Mouse (Mus musculus) liver, embryonic 13.5 days (tissue): Measurements from ENCODE around the gene Ofcc1. TPM values are rescaled to one million over a fixed set of nuclear protein-coding genes. Genes with fewer than 3 reads are reported as not detected.

Source experiments
- ATAC-seq: fragments of 200-750 bp; cut with Nextera tagmentation; 2 replicates; pipeline ENCODE4 v1.8.0; 2017; ENCODE audit warnings: low read depth, mild to moderate bottlenecking, moderate number of reproducible peaks, moderate library complexity
- DNase-seq: peaks from one replicate; pipeline ENCODE4 v3.0.0; 2022
- H3K27ac ChIP-seq: fragments of 300-500 bp; sonication (generic); 2 replicates; pipeline ENCODE4 v1.5.1; 2015; ENCODE audit warnings: moderate library complexity, mild to moderate bottlenecking, inconsistent platforms
- H3K27me3 ChIP-seq: fragments of 300-500 bp; sonication (generic); 2 replicates; pipeline ENCODE4 v1.6.1; 2015; ENCODE audit warnings: mild to moderate bottlenecking, inconsistent platforms
- H3K36me3 ChIP-seq: fragments of 300-500 bp; sonication (generic); 2 replicates; pipeline ENCODE4 v1.6.1; 2015; ENCODE audit warnings: mild to moderate bottlenecking, inconsistent platforms
- H3K4me1 ChIP-seq: fragments of 300-500 bp; sonication (generic); replicated peaks from 2 replicates; pipeline ENCODE4 v1.6.1; 2015; ENCODE audit warnings: inconsistent platforms
- H3K4me2 ChIP-seq: fragments of 300-500 bp; sonication (generic); 2 replicates; pipeline ENCODE4 v1.6.1; 2015; ENCODE audit warnings: inconsistent platforms, mild to moderate bottlenecking, moderate library complexity
- H3K4me3 ChIP-seq: fragments of 300-500 bp; sonication (generic); replicated peaks from 2 replicates; pipeline ENCODE4 v1.5.1; 2015; ENCODE audit warnings: mild to moderate bottlenecking, inconsistent platforms
- H3K9ac ChIP-seq: fragments of 300-500 bp; sonication (generic); 2 replicates; pipeline ENCODE4 v1.6.1; 2015; ENCODE audit warnings: mild to moderate bottlenecking, inconsistent platforms
- H3K9me3 ChIP-seq: fragments of 300-500 bp; sonication (generic); replicated peaks from 2 replicates; pipeline ENCODE4 v1.6.1; 2016; ENCODE audit warnings: inconsistent platforms
- WGBS: fragments of 180-500 bp; shearing (Covaris S2); methylation state at CpG from one replicate; pipeline ENCODE4 v1.1.7; 2015; ENCODE audit not compliant: insufficient replicate concordance; 5-methylcytosine and 5-hydroxymethylcytosine counted together
- polyA plus RNA-seq: library from polyadenylated mRNA; unstranded; fragments of >200 nt; fragmentation: Nextera tagmentation; extraction: Ambion mirVana; gene quantifications from 2 replicates; pipeline ENCODE4 v1.2.1, GENCODE M21; 2015

The Ofcc1 gene
- polyA plus RNA-seq, 1 experiment from 2014 or later: not detected

- DNase-seq (no peak), ATAC-seq (no peak)
- Histone ChIP-seq H3K9ac (no peak overlapping the region), H3K4me1 (no peaks in the 10 kb centered on the region), H3K36me3 (no peaks in the 10 kb centered on the region), H3K4me2 (no peak overlapping the region), H3K27me3 (no peaks in the 10 kb centered on the region), H3K9me3 (no peaks in the 10 kb centered on the region), H3K27ac (no peak overlapping the region), H3K4me3 (no peak overlapping the region)
- WGBS: 61% methylated on average over 3 of the region's 3 CpGs
Observed at GRCm38 (mm10) chr13:40236356-40236755, 124.9 kb downstream of the Ofcc1 start.

GRCm38 (mm10) chr13:40208314-40208713 is 152.9 kb downstream of the Ofcc1 start:
- Histone ChIP-seq H3K27ac (no peak overlapping the region), H3K36me3 (no peaks in the 10 kb centered on the region), H3K9ac (no peak overlapping the region), H3K4me1 (no peaks in the 10 kb centered on the region), H3K9me3 (no peaks in the 10 kb centered on the region), H3K4me3 (no peak overlapping the region), H3K27me3 (no peaks in the 10 kb centered on the region), H3K4me2 (no peak overlapping the region)
- WGBS: 69% methylated on average over 9 of the region's 9 CpGs
- no peak for ATAC-seq
- DNase-seq: no peak

- no peak overlapping the region for H3K4me3 ChIP-seq
- H3K9me3 ChIP-seq: no peaks in the 10 kb centered on the region
- WGBS: 64% methylated on average over 3 of the region's 3 CpGs
- H3K36me3 ChIP-seq: no peaks in the 10 kb centered on the region
- H3K4me1 ChIP-seq: no peaks in the 10 kb centered on the region
- H3K27me3 ChIP-seq: no peaks in the 10 kb centered on the region
- no peak overlapping the region for H3K4me2 ChIP-seq
- H3K27ac ChIP-seq: no peak overlapping the region
- ATAC-seq: no peak
- H3K9ac ChIP-seq: no peak overlapping the region
- no peak for DNase-seq
Observed at GRCm38 (mm10) chr13:40181786-40182185, 179.5 kb downstream of the Ofcc1 start.

GRCm38 (mm10) chr13:40171775-40172174 is 189.5 kb downstream of the Ofcc1 start:
- DNase-seq: no peak
- Histone ChIP-seq H3K36me3 (no peaks in the 10 kb centered on the region), H3K9ac (no peak overlapping the region)

GRCm38 (mm10) chr13:40167871-40168270 is 193.4 kb downstream of the Ofcc1 start:
- H3K27me3 ChIP-seq: no peaks in the 10 kb centered on the region
- no peak overlapping the region for H3K4me2 ChIP-seq
- ATAC-seq (no peak), DNase-seq (no peak)
- H3K9me3 ChIP-seq: no peaks in the 10 kb centered on the region
- no peaks in the 10 kb centered on the region for H3K36me3 ChIP-seq
- no peak overlapping the region for H3K4me3 ChIP-seq
- H3K9ac ChIP-seq: no peak overlapping the region
- H3K27ac ChIP-seq: no peak overlapping the region
- no peaks in the 10 kb centered on the region for H3K4me1 ChIP-seq
- WGBS: 27% methylated on average over 7 of the region's 7 CpGs

More at GRCm38 (mm10) chr13:40171775-40172174, 189.5 kb downstream of the Ofcc1 start:
- Histone ChIP-seq H3K4me2 (no peak overlapping the region), H3K9me3 (no peaks in the 10 kb centered on the region), H3K27ac (no peak overlapping the region), H3K4me1 (no peaks in the 10 kb centered on the region), H3K27me3 (no peaks in the 10 kb centered on the region), H3K4me3 (no peak overlapping the region)
- no peak for ATAC-seq
- 80% methylated on average over 4 of the region's 4 CpGs for WGBS

GRCm38 (mm10) chr13:40155466-40155865 is 205.8 kb downstream of the Ofcc1 start:
- Histone ChIP-seq H3K4me3 (no peak overlapping the region), H3K36me3 (no peaks in the 10 kb centered on the region), H3K4me1 (no peaks in the 10 kb centered on the region), H3K27me3 (no peaks in the 10 kb centered on the region), H3K9me3 (no peaks in the 10 kb centered on the region), H3K4me2 (no peak overlapping the region), H3K9ac (no peak overlapping the region), H3K27ac (no peak overlapping the region)
- ATAC-seq (no peak), DNase-seq (no peak)
- WGBS: 49% methylated on average over 3 of the region's 3 CpGs

GRCm38 (mm10) chr13:40139906-40140305 is 221.3 kb downstream of the Ofcc1 start:
- DNase-seq (no peak), ATAC-seq (no peak)
- Histone ChIP-seq H3K27ac (no peak overlapping the region), H3K4me1 (no peaks in the 10 kb centered on the region), H3K27me3 (no peaks in the 10 kb centered on the region), H3K36me3 (no peaks in the 10 kb centered on the region), H3K9me3 (no peaks in the 10 kb centered on the region), H3K4me2 (no peak overlapping the region), H3K4me3 (no peak overlapping the region), H3K9ac (no peak overlapping the region)
- WGBS: 55% methylated on average over 4 of the region's 4 CpGs

- H3K9ac ChIP-seq: no peak overlapping the region
- no peaks in the 10 kb centered on the region for H3K4me1 ChIP-seq
- DNase-seq: no peak
- no peaks in the 10 kb centered on the region for H3K27me3 ChIP-seq
- no peaks in the 10 kb centered on the region for H3K36me3 ChIP-seq
- no peaks in the 10 kb centered on the region for H3K9me3 ChIP-seq
- no peak overlapping the region for H3K4me2 ChIP-seq
- 13% methylated on average over 3 of the region's 3 CpGs for WGBS
- H3K4me3 ChIP-seq: no peak overlapping the region
- no peak for ATAC-seq
- H3K27ac ChIP-seq: no peak overlapping the region
Observed at GRCm38 (mm10) chr13:40136096-40136495, 225.2 kb downstream of the Ofcc1 start.

- ATAC-seq (no peak), DNase-seq (no peak)
- no peaks in the 10 kb centered on the region for H3K36me3 ChIP-seq
- no peaks in the 10 kb centered on the region for H3K9me3 ChIP-seq
- no peaks in the 10 kb centered on the region for H3K27me3 ChIP-seq
- H3K27ac ChIP-seq: no peak overlapping the region
- WGBS: 61% methylated on average over 12 of the region's 12 CpGs
- H3K4me2 ChIP-seq: no peak overlapping the region
- H3K9ac ChIP-seq: no peak overlapping the region
- no peak overlapping the region for H3K4me3 ChIP-seq
- H3K4me1 ChIP-seq: no peaks in the 10 kb centered on the region
Observed at GRCm38 (mm10) chr13:40135670-40136069, 225.6 kb downstream of the Ofcc1 start.

GRCm38 (mm10) chr13:40123868-40124267 is 237.4 kb downstream of the Ofcc1 start:
- H3K27ac ChIP-seq: no peak overlapping the region
- H3K4me1 ChIP-seq: no peaks in the 10 kb centered on the region
- DNase-seq: no peak
- no peak overlapping the region for H3K4me3 ChIP-seq
- WGBS: 31% methylated on average over 2 of the region's 2 CpGs
- no peaks in the 10 kb centered on the region for H3K36me3 ChIP-seq
- H3K4me2 ChIP-seq: no peak overlapping the region
- H3K27me3 ChIP-seq: no peaks in the 10 kb centered on the region
- no peaks in the 10 kb centered on the region for H3K9me3 ChIP-seq
- no peak overlapping the region for H3K9ac ChIP-seq
- no peak for ATAC-seq

- Histone ChIP-seq H3K36me3 (no peaks in the 10 kb centered on the region), H3K27me3 (no peaks in the 10 kb centered on the region), H3K4me2 (no peak overlapping the region), H3K27ac (no peak overlapping the region), H3K9ac (no peak overlapping the region), H3K9me3 (no peaks in the 10 kb centered on the region), H3K4me3 (no peak overlapping the region), H3K4me1 (no peaks in the 10 kb centered on the region)
- DNase-seq (no peak), ATAC-seq (no peak)
- WGBS: 23% methylated on average over 2 of the region's 2 CpGs
Observed at GRCm38 (mm10) chr13:40112336-40112735, 248.9 kb downstream of the Ofcc1 start.

GRCm38 (mm10) chr13:40076236-40076635 is 285.0 kb downstream of the Ofcc1 start:
- no peaks in the 10 kb centered on the region for H3K27me3 ChIP-seq
- no peak overlapping the region for H3K27ac ChIP-seq
- H3K4me1 ChIP-seq: no peaks in the 10 kb centered on the region
- H3K9me3 ChIP-seq: no peaks in the 10 kb centered on the region
- no peak overlapping the region for H3K4me3 ChIP-seq
- WGBS: 76% methylated on average over 4 of the region's 4 CpGs
- no peak overlapping the region for H3K9ac ChIP-seq
- no peaks in the 10 kb centered on the region for H3K36me3 ChIP-seq
- no peak overlapping the region for H3K4me2 ChIP-seq
- DNase-seq (no peak), ATAC-seq (no peak)
